In the genomic region with DNA sequence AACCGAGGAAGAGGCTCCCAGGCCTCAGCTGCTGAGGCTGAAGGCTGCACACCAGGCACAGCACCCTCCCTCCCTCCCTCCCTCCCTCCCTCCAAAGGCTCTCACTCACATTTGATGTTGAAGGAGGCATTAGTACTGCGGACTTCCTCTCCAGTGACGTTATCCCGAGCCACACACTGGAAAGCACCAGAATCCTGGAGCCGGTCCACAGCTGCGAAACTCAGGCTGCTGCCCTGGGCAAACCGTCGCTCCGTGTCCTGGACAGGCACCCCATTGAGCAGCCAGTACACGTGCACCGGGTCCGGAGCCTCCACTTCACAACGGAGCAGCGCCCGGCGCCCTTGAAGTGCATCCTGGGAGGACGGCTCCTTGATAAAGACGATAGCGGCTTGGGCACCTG, we compare ENCODE assay signal across 16 mouse cellular contexts. TPM values are rescaled to one million over a fixed set of nuclear protein-coding genes. Genes with fewer than 3 reads are reported as not detected.
A peak's percentile ranks its signal among the peaks of the same experiment; 100 is the strongest.
DNase-seq lines count a peak whose midpoint lies in the region; ATAC-seq and TF ChIP-seq lines count a peak whose summit lies in the region.
"Had no signal": no experiment of that assay in that cellular context is flagged by ENCODE, and none has a peak within 500 bp of the region (broad histone marks: within the 10 kb centered on the region; RNA-seq: fewer than 3 reads in every experiment).

No protein-coding gene starts in this region.

- no peak overlapping the region for H3K4me2 ChIP-seq in hindbrain, postnatal 0 days (ENCODE audit: low read depth, low read length)
- no peak overlapping the region for H3K4me2 ChIP-seq in hindbrain, embryonic 13.5 days
- no peak overlapping the region for H3K4me2 ChIP-seq in liver, postnatal 0 days (ENCODE audit: low read depth, low read length)
- H3K4me2 ChIP-seq: forebrain, embryonic 15.5 days; kidney, embryonic 15.5 days; liver, embryonic 12.5 days had no signal

- H3K27me3 ChIP-seq in hindbrain, postnatal 0 days (ENCODE audit: insufficient read depth, low read length) = no peaks in the 10 kb centered on the region
- no peaks in the 10 kb centered on the region for H3K27me3 ChIP-seq in hindbrain, embryonic 13.5 days
- H3K27me3 ChIP-seq in E14TG2a.4 (ENCODE audit: insufficient read depth, low read length) (no peaks in the 10 kb centered on the region), MEL (ENCODE audit: control insufficient read depth in 1 of 2, insufficient read depth in 2 of 2, low read length in 2 of 2) (no peaks in the 10 kb centered on the region)
- no peaks in the 10 kb centered on the region for H3K27me3 ChIP-seq in liver, postnatal 0 days (ENCODE audit: insufficient read depth, low read length)
- H3K27me3 ChIP-seq: forebrain, embryonic 15.5 days; kidney, embryonic 15.5 days; liver, embryonic 12.5 days had no signal

- 65% methylated on average over 19 of the region's 19 CpGs for WGBS in hindbrain, postnatal 0 days
- 87% methylated on average over 19 of the region's 19 CpGs for WGBS in hindbrain, embryonic 13.5 days
- 85% methylated on average over 19 of the region's 19 CpGs for WGBS in liver, postnatal 0 days (ENCODE audit: insufficient replicate concordance)

- TF ChIP-seq POLR2A in MEL (IDR thresholded peaks at IDR 0.05; ENCODE audit: control insufficient read depth in 1 of 2, insufficient read depth in 1 of 2, low read depth in 1 of 2, low read length in 2 of 2, poor library complexity in 1 of 2) = no peak

- no peak for TF ChIP-seq RAD21 in MEL (IDR thresholded peaks at IDR 0.05; ENCODE audit: low read depth, low read length)

- no peak for TF ChIP-seq CTCF in hindbrain, postnatal 0 days (IDR thresholded peaks at IDR 0.05; ENCODE audit: low read depth)
- TF ChIP-seq CTCF in E14TG2a.4 (conservative IDR thresholded peaks at IDR 0.05; ENCODE audit: low read length) (no peak), MEL (IDR thresholded peaks at IDR 0.05 in 2 of 3, conservative IDR thresholded peaks at IDR 0.05 in 1 of 3; ENCODE audit: control insufficient read depth in 1 of 3, insufficient read depth in 1 of 3, low read depth in 2 of 3, low read length in 3 of 3, poor library complexity in 1 of 3, severe bottlenecking in 1 of 3) (no peak)
- TF ChIP-seq CTCF in liver, postnatal 0 days (IDR thresholded peaks at IDR 0.05; ENCODE audit: low read depth) = no peak

- H3K79me2 ChIP-seq in MEL (ENCODE audit: control insufficient read depth, insufficient read depth, low read length, poor library complexity) = no peaks in the 10 kb centered on the region

- no peaks in the 10 kb centered on the region for H3K9me3 ChIP-seq in hindbrain, postnatal 0 days (ENCODE audit: low read length)
- no peaks in the 10 kb centered on the region for H3K9me3 ChIP-seq in hindbrain, embryonic 13.5 days
- no peaks in the 10 kb centered on the region for H3K9me3 ChIP-seq in E14TG2a.4 (ENCODE audit: low read length)
- H3K9me3 ChIP-seq in MEL (replicated peaks; ENCODE audit: insufficient read depth, low read length) = no peaks in the 10 kb centered on the region
- H3K9me3 ChIP-seq in liver, postnatal 0 days (ENCODE audit: low read length) = no peaks in the 10 kb centered on the region
- H3K9me3 ChIP-seq: forebrain, embryonic 15.5 days; G1E; kidney, embryonic 15.5 days; liver, embryonic 12.5 days; megakaryocyte, embryonic 14.5 days had no signal

- H3K4me1 ChIP-seq in hindbrain, postnatal 0 days (ENCODE audit: insufficient read depth, low read length) = no peaks in the 10 kb centered on the region
- peaks cover 17% of the 10 kb centered on the region for H3K4me1 ChIP-seq in hindbrain, embryonic 13.5 days (replicated peaks)
- H3K4me1 ChIP-seq in E14TG2a.4 (replicated peaks; ENCODE audit: low read depth, low read length) (peaks cover 48% of the 10 kb centered on the region), MEL (ENCODE audit: control insufficient read depth in 1 of 2, insufficient read depth in 2 of 2, low read length in 2 of 2) (peaks cover 7 to 18% of the 10 kb centered on the region in 2 experiments; a peak in 3 of 4 replicates)
- H3K4me1 ChIP-seq in liver, postnatal 0 days (ENCODE audit: insufficient read depth) = peaks cover 8% of the 10 kb centered on the region
- H3K4me1 ChIP-seq: forebrain, embryonic 15.5 days had no signal

- H3K27ac ChIP-seq in hindbrain, postnatal 0 days = no peak overlapping the region
- no peak overlapping the region for H3K27ac ChIP-seq in hindbrain, embryonic 13.5 days
- no peak overlapping the region for H3K27ac ChIP-seq in MEL (ENCODE audit: control insufficient read depth, low read depth, low read length)
- H3K27ac ChIP-seq in liver, postnatal 0 days (ENCODE audit: low read depth) = no peak overlapping the region
- H3K27ac ChIP-seq: forebrain, embryonic 15.5 days; kidney, embryonic 15.5 days had no signal

- peak; percentile 13 for DNase-seq in hindbrain, postnatal 0 days (ENCODE audit: low spot score)
- peak; percentile 13 for DNase-seq in MEL (ENCODE audit: low read depth, low spot score)
- peak; percentile 55 for DNase-seq in lung, postnatal 10 days
- no peak for DNase-seq in liver, postnatal 0 days
- DNase-seq in retina, embryonic 14.5 days (ENCODE audit: low spot score) = no peak
- no peak for DNase-seq in adrenal gland, adult 18-20 months (ENCODE audit: low spot score in 2 of 2)
- DNase-seq: cerebellum, adult 18-20 months; right cerebral cortex, postnatal 4 days had no signal

- H3K9ac ChIP-seq in hindbrain, postnatal 0 days (replicated peaks; ENCODE audit: low read length) = no peak overlapping the region
- H3K9ac ChIP-seq in hindbrain, embryonic 13.5 days = no peak overlapping the region
- peak overlapping the region; percentile 29; the same call in 1 of the 2 replicates for H3K9ac ChIP-seq in MEL (ENCODE audit: control insufficient read depth, low read depth, low read length, poor library complexity, severe bottlenecking)
- no peak overlapping the region for H3K9ac ChIP-seq in liver, postnatal 0 days (replicated peaks)
- H3K9ac ChIP-seq: forebrain, embryonic 15.5 days; kidney, embryonic 15.5 days; liver, embryonic 12.5 days had no signal

- no peak overlapping the region for H3K4me3 ChIP-seq in hindbrain, postnatal 0 days (ENCODE audit: low read length)
- no peak overlapping the region for H3K4me3 ChIP-seq in hindbrain, embryonic 13.5 days
- H3K4me3 ChIP-seq in E14TG2a.4 (replicated peaks; ENCODE audit: low read length) (0 out of 2 replicates have a peak overlapping the region, but pooled peaks have one; percentile 32), MEL (ENCODE audit: control insufficient read depth in 1 of 2, insufficient read depth in 1 of 2, low read depth in 2 of 2, low read length in 2 of 2) (peak overlapping the region; percentile 24 to 48; a peak in 3 of 4 replicates)
- no peak overlapping the region for H3K4me3 ChIP-seq in liver, postnatal 0 days (ENCODE audit: low read depth, low read length)
- H3K4me3 ChIP-seq: erythroblast, embryonic 14.5 days; forebrain, embryonic 15.5 days; kidney, embryonic 15.5 days; liver, embryonic 12.5 days; megakaryocyte, embryonic 14.5 days had no signal

- ATAC-seq in hindbrain, postnatal 0 days = no peak; the same call in 1 of the 2 replicates
- ATAC-seq in hindbrain, embryonic 13.5 days (ENCODE audit: low FRiP score) = no peak
- no peak for ATAC-seq in liver, postnatal 0 days
- ATAC-seq: forebrain, embryonic 15.5 days; liver, embryonic 12.5 days had no signal

- H3K36me3 ChIP-seq in hindbrain, postnatal 0 days (ENCODE audit: insufficient read depth, low read length) = peaks cover 28% of the 10 kb centered on the region
- peaks cover 44% of the 10 kb centered on the region for H3K36me3 ChIP-seq in hindbrain, embryonic 13.5 days
- H3K36me3 ChIP-seq in E14TG2a.4 (ENCODE audit: insufficient read depth, low read length) = peaks cover 44% of the 10 kb centered on the region
- peaks cover 0 to 6% of the 10 kb centered on the region in 2 experiments; a peak in 1 of 4 replicates for H3K36me3 ChIP-seq in MEL (ENCODE audit: control insufficient read depth in 1 of 2, insufficient read depth in 2 of 2, low read length in 2 of 2)
- H3K36me3 ChIP-seq in liver, postnatal 0 days (replicated peaks; ENCODE audit: insufficient read depth, low read length) = no peaks in the 10 kb centered on the region
- H3K36me3 ChIP-seq: G1E had no signal

- TF ChIP-seq EP300 in MEL (IDR thresholded peaks at IDR 0.05; ENCODE audit: low read depth in 1 of 2, low read length in 2 of 2) = no peak
- no peak for TF ChIP-seq EP300 in liver, postnatal 0 days (IDR thresholded peaks at IDR 0.05; ENCODE audit: low read depth)

RNA-seq across cellular contexts. Expression of gene Srf, which starts 35.4 kb away (rescaled TPM):
- 67.0 and 67.3 TPM in 2 replicates for total RNA-seq in hindbrain, postnatal 0 days (2014; rRNA removed)
- polyA plus RNA-seq in hindbrain, postnatal 0 days (2015; fragmentation: Nextera tagmentation; extraction: Ambion mirVana) = 3.0 and 3.8 TPM in 2 replicates
- 4.6 and 4.8 TPM in 2 replicates for polyA plus RNA-seq in hindbrain, embryonic 13.5 days (2015; fragmentation: Nextera tagmentation; extraction: Ambion mirVana)
- 38.9 and 43.9 TPM in 2 replicates for total RNA-seq in MEL (2012; rRNA removed)
- 100 to 1,000 TPM in 1 of 2 experiments, not detected in 1; 114 TPM for polyA plus RNA-seq in MEL (2012; ENCODE audit: insufficient read depth in 1 of 2, insufficient read length in 2 of 2, low read depth in 1 of 2, low replicate concordance in 2 of 2, missing spikeins in 1 of 2)
- polyA plus RNA-seq in liver, postnatal 0 days (2015; fragmentation: Nextera tagmentation; extraction: Ambion mirVana) = 1.3 and 1.9 TPM in 2 replicates
- total RNA-seq in adrenal gland, adult 18-20 months (2021) = 10 to 100 TPM; 40.8 to 66.6 TPM

RNA-seq across cellular contexts. Expression of gene Ptk7, which starts 37.9 kb away (rescaled TPM):
- total RNA-seq in hindbrain, postnatal 0 days (2014; rRNA removed) = 77.6 and 79.3 TPM in 2 replicates
- polyA plus RNA-seq in hindbrain, postnatal 0 days (2015; fragmentation: Nextera tagmentation; extraction: Ambion mirVana) = 24.5 and 25.1 TPM in 2 replicates
- 39.9 and 40.7 TPM in 2 replicates for polyA plus RNA-seq in hindbrain, embryonic 13.5 days (2015; fragmentation: Nextera tagmentation; extraction: Ambion mirVana)
- 0.04 and 0.39 TPM in 2 replicates for total RNA-seq in MEL (2012; rRNA removed)
- polyA plus RNA-seq in MEL (2012; ENCODE audit: insufficient read depth in 1 of 2, insufficient read length in 2 of 2, low read depth in 1 of 2, low replicate concordance in 2 of 2, missing spikeins in 1 of 2) = under 1 TPM in 1 of 2 experiments, not detected in 1; 0.10 TPM
- polyA plus RNA-seq in liver, postnatal 0 days (2015; fragmentation: Nextera tagmentation; extraction: Ambion mirVana) = 3.0 and 3.5 TPM in 2 replicates
- total RNA-seq in adrenal gland, adult 18-20 months (2021) = 1 to 10 TPM; 2.7 to 5.8 TPM

RNA-seq across cellular contexts. Expression of gene Cul9, which starts 45.2 kb away (rescaled TPM):
- 55.3 and 58.2 TPM in 2 replicates for total RNA-seq in hindbrain, postnatal 0 days (2014; rRNA removed)
- polyA plus RNA-seq in hindbrain, postnatal 0 days (2015; fragmentation: Nextera tagmentation; extraction: Ambion mirVana) = 12.2 and 14.4 TPM in 2 replicates
- polyA plus RNA-seq in hindbrain, embryonic 13.5 days (2015; fragmentation: Nextera tagmentation; extraction: Ambion mirVana) = 17.1 and 21.6 TPM in 2 replicates
- 3.6 TPM in 2 replicates for total RNA-seq in MEL (2012; rRNA removed)
- polyA plus RNA-seq in MEL (2012; ENCODE audit: insufficient read depth in 1 of 2, insufficient read length in 2 of 2, low read depth in 1 of 2, low replicate concordance in 2 of 2, missing spikeins in 1 of 2) = 10 to 100 TPM in 1 of 2 experiments, not detected in 1; 10.7 TPM
- 1.0 and 1.3 TPM in 2 replicates for polyA plus RNA-seq in liver, postnatal 0 days (2015; fragmentation: Nextera tagmentation; extraction: Ambion mirVana)
- 10 to 100 TPM; 24.8 to 30.1 TPM for total RNA-seq in adrenal gland, adult 18-20 months (2021)

RNA-seq across cellular contexts. Expression of gene Klc4, which starts 54.4 kb away (rescaled TPM):
- 25.1 and 32.1 TPM in 2 replicates for total RNA-seq in hindbrain, postnatal 0 days (2014; rRNA removed)
- 23.0 and 24.0 TPM in 2 replicates for polyA plus RNA-seq in hindbrain, postnatal 0 days (2015; fragmentation: Nextera tagmentation; extraction: Ambion mirVana)
- polyA plus RNA-seq in hindbrain, embryonic 13.5 days (2015; fragmentation: Nextera tagmentation; extraction: Ambion mirVana) = 45.1 and 45.9 TPM in 2 replicates
- total RNA-seq in MEL (2012; rRNA removed) = 4.6 and 5.4 TPM in 2 replicates
- 1 to 10 TPM in 1 of 2 experiments, not detected in 1; 9.5 TPM for polyA plus RNA-seq in MEL (2012; ENCODE audit: insufficient read depth in 1 of 2, insufficient read length in 2 of 2, low read depth in 1 of 2, low replicate concordance in 2 of 2, missing spikeins in 1 of 2)
- polyA plus RNA-seq in liver, postnatal 0 days (2015; fragmentation: Nextera tagmentation; extraction: Ambion mirVana) = 10.7 and 12.6 TPM in 2 replicates
- total RNA-seq in adrenal gland, adult 18-20 months (2021) = 10 to 100 TPM; 35.8 to 47.6 TPM

RNA-seq across cellular contexts. Expression of gene Mrpl2, which starts 54.6 kb away (rescaled TPM):
- 55.4 and 67.2 TPM in 2 replicates for total RNA-seq in hindbrain, postnatal 0 days (2014; rRNA removed)
- polyA plus RNA-seq in hindbrain, postnatal 0 days (2015; fragmentation: Nextera tagmentation; extraction: Ambion mirVana) = 90.2 and 95.5 TPM in 2 replicates
- 73.5 and 75.6 TPM in 2 replicates for polyA plus RNA-seq in hindbrain, embryonic 13.5 days (2015; fragmentation: Nextera tagmentation; extraction: Ambion mirVana)
- total RNA-seq in MEL (2012; rRNA removed) = 224 and 237 TPM in 2 replicates
- 100 to 1,000 TPM in 1 of 2 experiments, not detected in 1; 207 TPM for polyA plus RNA-seq in MEL (2012; ENCODE audit: insufficient read depth in 1 of 2, insufficient read length in 2 of 2, low read depth in 1 of 2, low replicate concordance in 2 of 2, missing spikeins in 1 of 2)
- polyA plus RNA-seq in liver, postnatal 0 days (2015; fragmentation: Nextera tagmentation; extraction: Ambion mirVana) = 75.2 and 79.3 TPM in 2 replicates
- total RNA-seq in adrenal gland, adult 18-20 months (2021) = 10 to 100 TPM; 97.8 to 99.8 TPM

Comparison
In these comparisons a context has a peak if more than half of its experiments do, and no peak if none do; other contexts are left out.
1. DNase-seq: peak in hindbrain, postnatal 0 days (single experiment), MEL (single experiment) and lung, postnatal 10 days (single experiment); none in liver, postnatal 0 days (single experiment), retina, embryonic 14.5 days (single experiment) and adrenal gland, adult 18-20 months (0 of 2).
2. H3K4me3 ChIP-seq: peak in E14TG2a.4 (single experiment) and MEL (2 of 2); none in hindbrain, postnatal 0 days (single experiment), hindbrain, embryonic 13.5 days (single experiment) and liver, postnatal 0 days (single experiment).
3. RNA of gene Srf, which starts 35.4 kb away (polyA plus RNA-seq): 114 TPM in MEL; 4.6 to 4.8 TPM in hindbrain, embryonic 13.5 days, 3.0 to 3.8 TPM in hindbrain, postnatal 0 days and 1.3 to 1.9 TPM in liver, postnatal 0 days; every median in the first group is over 10 times any median in the second.